Mouse (Mus musculus) midbrain, embryonic 11.5 days (tissue): ENCODE data around the gene Rap2b. TPM values are rescaled to one million over a fixed set of nuclear protein-coding genes. Genes with fewer than 3 reads are reported as not detected.

Experiments used
- ATAC-seq: fragments of 200-750 bp; cut with Nextera tagmentation; 2 replicates; pipeline ENCODE4 v1.8.0; 2017; ENCODE audit warnings: moderate TSS enrichment, moderate library complexity; ENCODE audit not compliant: low FRiP score
- DNase-seq: peaks from one replicate; pipeline ENCODE4 v3.0.0; 2015; ENCODE audit warnings: low spot score; ENCODE audit errors: missing footprints
- H3K27ac ChIP-seq: fragments of 300-500 bp; sonication (generic); 2 replicates; pipeline ENCODE4 v1.5.1; 2014; ENCODE audit warnings: low read depth, low read length
- H3K27me3 ChIP-seq: fragments of 300-500 bp; sonication (generic); 2 replicates; pipeline ENCODE4 v1.6.1; 2014; ENCODE audit warnings: mild to moderate bottlenecking, low read length, moderate library complexity, mixed read lengths; ENCODE audit not compliant: control insufficient read depth, insufficient read depth
- H3K36me3 ChIP-seq: fragments of 300-500 bp; sonication (generic); 2 replicates; pipeline ENCODE4 v1.6.1; 2014; ENCODE audit warnings: mild to moderate bottlenecking, low read length, moderate library complexity, mixed read lengths; ENCODE audit not compliant: control insufficient read depth, insufficient read depth
- H3K4me1 ChIP-seq: fragments of 300-500 bp; sonication (generic); 2 replicates; pipeline ENCODE4 v1.6.1; 2014; ENCODE audit warnings: low read length; ENCODE audit not compliant: control insufficient read depth, insufficient read depth
- H3K4me2 ChIP-seq: fragments of 300-500 bp; sonication (generic); 2 replicates; pipeline ENCODE4 v1.6.1; 2014; ENCODE audit warnings: mild to moderate bottlenecking, moderate library complexity
- H3K4me3 ChIP-seq: fragments of 300-500 bp; sonication (generic); 2 replicates; pipeline ENCODE4 v1.5.1; 2014; ENCODE audit warnings: low read depth, low read length
- H3K9ac ChIP-seq: fragments of 300-500 bp; sonication (generic); 2 replicates; pipeline ENCODE4 v1.6.1; 2014; ENCODE audit warnings: low read length
- H3K9me3 ChIP-seq: fragments of 300-500 bp; sonication (generic); 2 replicates; pipeline ENCODE4 v1.6.1; 2016; ENCODE audit warnings: low read length; ENCODE audit not compliant: control insufficient read depth
- WGBS: fragments of 180-500 bp; shearing (Covaris S2); extraction: QIAGEN DNeasy Blood & Tissue Kit; methylation state at CpG from one replicate; pipeline ENCODE4 v1.1.7; 2014; 5-methylcytosine and 5-hydroxymethylcytosine counted together
- polyA plus RNA-seq: library from polyadenylated mRNA; unstranded; fragments of >200 nt; fragmentation: Nextera tagmentation; extraction: Ambion mirVana; gene quantifications from 2 replicates; pipeline ENCODE4 v1.2.1, GENCODE M21; 2014

Rap2b gene
- polyA plus RNA-seq, 1 experiment from 2014 or later, result 12.7 TPM

- H3K4me2 ChIP-seq, result no peak overlapping the region
- 17% methylated on average over 2 of the region's 2 CpGs for WGBS
- peaks cover 5% of the 10 kb centered on the region; the same call in 1 of the 2 replicates for H3K4me1 ChIP-seq
- no peak for DNase-seq
- H3K27ac ChIP-seq, result 0 out of 2 replicates have a peak overlapping the region, but pooled peaks have one; percentile 2
- no peak overlapping the region for H3K4me3 ChIP-seq
- no peaks in the 10 kb centered on the region for H3K27me3 ChIP-seq
- no peaks in the 10 kb centered on the region for H3K36me3 ChIP-seq
- H3K9ac ChIP-seq, result no peak overlapping the region
- H3K9me3 ChIP-seq, result no peaks in the 10 kb centered on the region
- peak; percentile 72 for ATAC-seq
Observed at GRCm38 (mm10) chr3:61396728-61397127, 35.3 kb downstream of the Rap2b start.

GRCm38 (mm10) chr3:61400823-61401387 is 39.5 kb downstream of the Rap2b start:
- DNase-seq (no peak), ATAC-seq (no peak)
- Histone ChIP-seq H3K27ac (no peak overlapping the region), H3K4me2 (no peak overlapping the region), H3K9me3 (no peaks in the 10 kb centered on the region), H3K4me3 (no peak overlapping the region), H3K36me3 (no peaks in the 10 kb centered on the region), H3K27me3 (no peaks in the 10 kb centered on the region), H3K4me1 (peaks cover 5% of the 10 kb centered on the region; the same call in 1 of the 2 replicates), H3K9ac (no peak overlapping the region)
- 65% methylated on average over 1 of the region's 1 CpGs for WGBS

- Histone ChIP-seq H3K9ac (no peak overlapping the region), H3K27ac (no peak overlapping the region), H3K36me3 (no peaks in the 10 kb centered on the region), H3K4me2 (no peak overlapping the region), H3K27me3 (no peaks in the 10 kb centered on the region), H3K4me3 (no peak overlapping the region), H3K9me3 (no peaks in the 10 kb centered on the region), H3K4me1 (no peaks in the 10 kb centered on the region)
- 85% methylated on average over 4 of the region's 4 CpGs for WGBS
- ATAC-seq (no peak), DNase-seq (no peak)
Observed at GRCm38 (mm10) chr3:61406921-61407320, 45.5 kb downstream of the Rap2b start.

- DNase-seq, result no peak
- Histone ChIP-seq H3K9me3 (no peaks in the 10 kb centered on the region), H3K4me2 (no peak overlapping the region), H3K27ac (no peak overlapping the region), H3K4me3 (no peak overlapping the region), H3K4me1 (no peaks in the 10 kb centered on the region), H3K36me3 (no peaks in the 10 kb centered on the region), H3K9ac (no peak overlapping the region), H3K27me3 (no peaks in the 10 kb centered on the region)
- ATAC-seq, result no peak
- 86% methylated on average over 6 of the region's 6 CpGs for WGBS
Observed at GRCm38 (mm10) chr3:61409683-61410082, 48.2 kb downstream of the Rap2b start.

GRCm38 (mm10) chr3:61415883-61416282 is 54.4 kb downstream of the Rap2b start:
- WGBS, result 72% methylated on average over 1 of the region's 1 CpGs
- no peak overlapping the region for H3K27ac ChIP-seq
- no peaks in the 10 kb centered on the region for H3K27me3 ChIP-seq
- H3K9me3 ChIP-seq, result no peaks in the 10 kb centered on the region
- no peak overlapping the region for H3K4me2 ChIP-seq
- H3K9ac ChIP-seq, result no peak overlapping the region
- H3K4me3 ChIP-seq, result no peak overlapping the region
- H3K4me1 ChIP-seq, result no peaks in the 10 kb centered on the region
- peak; percentile 38 for ATAC-seq
- H3K36me3 ChIP-seq, result no peaks in the 10 kb centered on the region
- peak; percentile 81 for DNase-seq

Other genes starting within 250 kb of the Rap2b start
- not detected in 2 replicates for gene B430305J03Rik, start 4.3 kb downstream of the Rap2b start, polyA plus RNA-seq